Mouse (Mus musculus) intestine, postnatal 0 days (tissue): ENCODE results near the gene Zfp605. TPM values are rescaled to one million over a fixed set of nuclear protein-coding genes. Genes with fewer than 3 reads are reported as not detected.
"Not testable (repeated sequence)": the region's sequence is repeated elsewhere in the genome, so short reads cannot be mapped to it uniquely, and the experiment has no call there.

Experiments
- ATAC-seq: fragments of 200-750 bp; cut with Nextera tagmentation; 2 replicates; pipeline ENCODE4 v1.8.0; 2017; ENCODE audit warnings: mild to moderate bottlenecking, moderate TSS enrichment, moderate library complexity
- H3K27ac ChIP-seq: fragments of 300-500 bp; sonication (generic); 2 replicates; pipeline ENCODE4 v1.5.1; 2014; ENCODE audit warnings: mild to moderate bottlenecking, low read depth, low read length, moderate library complexity
- H3K27me3 ChIP-seq: fragments of 300-500 bp; sonication (generic); replicated peaks from 2 replicates; pipeline ENCODE4 v1.6.1; 2014; ENCODE audit warnings: low read length, mixed read lengths; ENCODE audit not compliant: control insufficient read depth, insufficient read depth
- H3K36me3 ChIP-seq: fragments of 300-500 bp; sonication (generic); 2 replicates; pipeline ENCODE4 v1.6.1; 2014; ENCODE audit warnings: mild to moderate bottlenecking, moderate library complexity; ENCODE audit not compliant: control insufficient read depth, insufficient read depth
- H3K4me1 ChIP-seq: fragments of 300-500 bp; sonication (generic); replicated peaks from 2 replicates; pipeline ENCODE4 v1.6.1; 2014; ENCODE audit warnings: antibody characterized with exemption, low read length, mixed read lengths; ENCODE audit not compliant: control insufficient read depth, insufficient read depth
- H3K4me2 ChIP-seq: fragments of 300-500 bp; sonication (generic); replicated peaks from 2 replicates; pipeline ENCODE4 v1.6.1; 2014; ENCODE audit warnings: low read depth, mild to moderate bottlenecking, moderate library complexity
- H3K4me3 ChIP-seq: fragments of 300-500 bp; sonication (generic); 2 replicates; pipeline ENCODE4 v1.5.1; 2014; ENCODE audit warnings: low read depth, low read length
- H3K9ac ChIP-seq: fragments of 300-500 bp; sonication (generic); 2 replicates; pipeline ENCODE4 v1.6.1; 2014; ENCODE audit warnings: mild to moderate bottlenecking, low read depth, low read length
- H3K9me3 ChIP-seq: fragments of 300-500 bp; sonication (generic); 2 replicates; pipeline ENCODE4 v1.6.1; 2016; ENCODE audit warnings: mixed run types; ENCODE audit not compliant: control insufficient read depth
- CTCF ChIP-seq: sonication (generic); IDR thresholded peaks from 2 replicates; pipeline ENCODE4 v1.5.1; 2016; ENCODE audit warnings: low read depth, mild to moderate bottlenecking, control low read depth, antibody characterized with exemption, moderate library complexity
- WGBS: fragments of 180-500 bp; shearing (Covaris S2); extraction: QIAGEN DNeasy Blood & Tissue Kit; methylation state at CpG from one replicate; pipeline ENCODE4 v1.1.7; 2014; 5-methylcytosine and 5-hydroxymethylcytosine counted together
- polyA plus RNA-seq: library from polyadenylated mRNA; unstranded; fragments of >200 nt; fragmentation: Nextera tagmentation; extraction: Ambion mirVana; gene quantifications from 2 replicates; pipeline ENCODE4 v1.2.1, GENCODE M21; 2015

The Zfp605 gene
- polyA plus RNA-seq, 1 experiment from 2014 or later: 2.0 TPM

DNA sequence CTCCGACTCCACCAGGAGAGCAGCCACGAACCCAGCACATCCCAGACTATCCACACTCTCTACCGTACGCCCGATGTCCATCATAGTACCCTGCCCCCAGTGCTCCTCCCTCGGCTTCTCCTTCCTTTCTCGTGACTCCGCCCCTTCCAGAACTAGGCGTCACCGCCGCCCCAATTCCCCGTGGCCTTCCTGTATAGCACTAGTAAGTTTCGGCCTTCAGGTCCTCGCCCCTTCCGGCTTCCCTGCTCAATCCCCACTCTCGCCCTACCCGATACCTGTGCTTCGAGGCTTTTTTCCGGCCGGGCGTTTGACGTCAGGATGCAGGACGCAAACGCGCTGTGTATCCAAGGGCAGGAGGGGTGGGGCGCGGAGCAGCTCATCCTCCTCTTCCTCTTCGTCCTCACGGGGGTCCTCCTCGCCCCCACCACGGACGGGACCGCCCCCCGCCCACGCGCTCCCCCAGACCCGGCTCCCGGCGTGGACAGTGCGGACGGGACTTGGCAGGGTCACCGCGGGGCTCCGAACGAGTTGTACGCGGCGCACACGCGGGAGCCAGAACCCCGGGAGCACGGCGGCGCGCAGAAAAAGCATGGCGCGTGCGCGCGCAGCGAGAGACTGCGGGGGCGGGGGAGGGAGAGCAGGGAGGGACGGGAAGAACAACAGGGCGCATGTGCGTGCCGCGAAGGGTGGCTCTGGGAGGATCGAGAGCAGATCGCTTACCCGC lies 2.1 kb upstream of the Zfp605 start, which contains the start of gene Gtpbp6:
Gtpbp6 (minus strand) TSS at position 617 of the 724 bp plus-strand sequence.
- peaks cover 40% of the 10 kb centered on the region for H3K36me3 ChIP-seq
- WGBS: under 1% methylated on average over 71 of the region's 71 CpGs
- no peaks in the 10 kb centered on the region for H3K27me3 ChIP-seq
- peak within 1 kb of the TSS; percentile 97 for H3K27ac ChIP-seq
- peak; percentile 90 for ATAC-seq
- TF ChIP-seq CTCF: no peak
- H3K4me3 ChIP-seq: peak within 1 kb of the TSS; percentile 67
- H3K9me3 ChIP-seq: no peaks in the 10 kb centered on the region
- H3K4me2 ChIP-seq: peak within 1 kb of the TSS; percentile 76
- no peaks in the 10 kb centered on the region for H3K4me1 ChIP-seq
- peak within 1 kb of the TSS; percentile 65 for H3K9ac ChIP-seq

GRCm38 (mm10) chr5:110108305-110108628 lies 1.6 kb upstream of the Zfp605 start:
- Histone ChIP-seq H3K4me1 (no peaks in the 10 kb centered on the region), H3K9me3 (no peaks in the 10 kb centered on the region), H3K27me3 (no peaks in the 10 kb centered on the region), H3K4me3 (peak overlapping the region; percentile 67), H3K27ac (peak overlapping the region; percentile 97), H3K4me2 (peak overlapping the region; percentile 76), H3K36me3 (peaks cover 40% of the 10 kb centered on the region), H3K9ac (no peak overlapping the region)
- WGBS: 0% methylated on average over 7 of the region's 7 CpGs
- TF ChIP-seq CTCF: peak; percentile 31; the same call in 1 of the 2 replicates
- ATAC-seq: no peak

DNA sequence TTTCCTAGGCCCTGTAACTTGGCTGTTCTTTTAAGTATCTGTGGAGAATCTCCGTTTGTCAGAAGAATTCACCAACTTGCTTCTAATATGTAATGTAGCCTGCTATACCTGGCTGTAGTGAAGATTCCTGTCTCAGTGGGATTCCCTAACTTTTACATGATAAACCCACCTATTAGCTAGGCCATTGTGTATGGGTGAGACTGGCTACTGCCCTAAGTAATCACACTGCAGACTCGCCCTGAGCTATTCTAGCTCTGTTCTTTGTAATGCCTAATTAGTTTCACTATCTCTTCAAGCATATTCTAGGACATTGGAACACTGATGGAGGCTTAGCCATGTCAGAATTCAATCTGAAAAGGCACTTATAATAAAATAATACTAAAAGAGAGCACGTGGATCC lies 12.5 kb downstream of the Zfp605 start:
- H3K4me3 ChIP-seq, H3K4me2 ChIP-seq, H3K27me3 ChIP-seq, ATAC-seq, H3K9me3 ChIP-seq, H3K27ac ChIP-seq, H3K4me1 ChIP-seq, H3K9ac ChIP-seq: not testable (repeated sequence)
- H3K36me3 ChIP-seq: peaks cover 20% of the 10 kb centered on the region
- WGBS: 78% methylated on average over 3 of the region's 3 CpGs

- 4% methylated on average over 46 of the region's 46 CpGs for WGBS
- Histone ChIP-seq H3K27ac (peak within 1 kb of the TSS; percentile 54), H3K4me2 (peak within 1 kb of the TSS; percentile 78), H3K36me3 (no peaks in the 10 kb centered on the region), H3K4me3 (peak within 1 kb of the TSS; percentile 89), H3K9me3 (no peaks in the 10 kb centered on the region), H3K4me1 (no peaks in the 10 kb centered on the region), H3K27me3 (no peaks in the 10 kb centered on the region), H3K9ac (peak within 1 kb of the TSS; percentile 69)
- TF ChIP-seq CTCF: peak; percentile 32; the same call in 1 of the 2 replicates
- ATAC-seq: peak; percentile 99
Observed at GRCm38 (mm10) chr5:110135293-110136086, 25.6 kb downstream of the Zfp605 start, which contains the start of gene Chfr. Gene Chfr (plus strand): TSS chr5:110135842.

DNA sequence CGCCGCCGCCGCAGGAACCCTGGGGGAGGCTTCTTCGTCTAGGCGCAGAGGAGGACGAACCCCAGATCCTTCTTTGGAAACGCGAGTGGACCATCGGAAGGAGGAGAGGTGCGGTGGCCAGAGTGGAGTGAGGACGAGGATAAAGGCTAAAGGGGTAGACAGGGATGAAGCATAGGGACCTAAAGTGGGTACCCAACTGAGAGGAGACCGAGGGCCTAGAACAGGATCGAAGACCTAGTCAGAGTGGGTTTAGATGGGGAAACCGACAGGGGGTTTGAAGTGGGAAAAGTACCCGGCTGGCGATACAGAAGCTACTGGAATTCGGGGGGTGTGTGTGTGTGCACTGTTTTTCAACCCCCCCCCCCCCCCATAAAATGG lies 26.2 kb downstream of the Zfp605 start:
- no peaks in the 10 kb centered on the region for H3K4me1 ChIP-seq
- ATAC-seq: no peak
- TF ChIP-seq CTCF: no peak
- 0 out of 2 replicates have a peak, but pooled peaks cover 4% of the 10 kb centered on the region for H3K36me3 ChIP-seq
- H3K27ac ChIP-seq: peak overlapping the region; percentile 54
- WGBS: 3% methylated on average over 18 of the region's 18 CpGs
- no peaks in the 10 kb centered on the region for H3K27me3 ChIP-seq
- H3K4me3 ChIP-seq: peak overlapping the region; percentile 89
- H3K9ac ChIP-seq: peak overlapping the region; percentile 69
- peak overlapping the region; percentile 78 for H3K4me2 ChIP-seq
- H3K9me3 ChIP-seq: no peaks in the 10 kb centered on the region

DNA sequence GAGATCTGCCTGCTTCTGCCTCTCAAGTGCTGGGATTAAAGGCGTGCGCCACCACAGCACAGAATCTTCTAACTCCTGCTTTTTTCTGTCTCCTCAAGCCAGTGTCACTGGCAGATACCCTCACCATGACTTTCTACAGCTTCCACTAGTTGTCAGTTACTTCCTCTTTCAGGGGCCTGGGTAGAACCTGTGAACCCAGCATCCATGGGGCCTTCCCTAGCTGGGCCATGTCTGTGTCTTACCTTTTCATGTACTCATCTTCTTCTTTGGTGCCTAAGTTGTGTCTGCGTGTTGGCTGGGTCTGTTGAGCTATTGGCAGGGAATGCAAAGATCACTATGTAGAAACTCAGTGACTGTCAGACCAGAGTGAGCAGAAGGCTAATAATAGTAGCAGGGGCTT lies 27.9 kb downstream of the Zfp605 start:
- Histone ChIP-seq H3K36me3 (peaks cover 11% of the 10 kb centered on the region; the same call in 1 of the 2 replicates), H3K27ac (no peak overlapping the region), H3K9ac (no peak overlapping the region), H3K4me2 (no peak overlapping the region), H3K9me3 (no peaks in the 10 kb centered on the region), H3K4me1 (no peaks in the 10 kb centered on the region), H3K27me3 (no peaks in the 10 kb centered on the region), H3K4me3 (no peak overlapping the region)
- no peak for TF ChIP-seq CTCF
- no peak for ATAC-seq
- 95% methylated on average over 3 of the region's 3 CpGs for WGBS
